Mouse (Mus musculus) embryonic facial prominence, embryonic 11.5 days (tissue): ENCODE measurements at regions not wholly inside any gene's neighbourhood (a gene's known extent, or its start where the extent isn't known, plus 50 kb on each side); places are given as distances from the start of the nearest gene placed in this dataset.
A peak's percentile ranks its signal among the peaks of the same experiment; 100 is the strongest.

Experiments used
- ATAC-seq: fragments of 200-750 bp; cut with Nextera tagmentation; replicated peaks from 2 replicates; pipeline ENCODE4 v1.8.0; 2017; ENCODE audit warnings: low read depth; ENCODE audit not compliant: insufficient number of reproducible peaks, low FRiP score, low TSS enrichment
- DNase-seq: peaks from one replicate; pipeline ENCODE4 v3.0.0-alpha.2; 2015; ENCODE audit warnings: low spot score
- H3K27ac ChIP-seq: fragments of 300-500 bp; sonication (generic); replicated peaks from 2 replicates; pipeline ENCODE4 v1.5.1; 2014; ENCODE audit warnings: mild to moderate bottlenecking, low read depth, low read length, control low read depth
- H3K27me3 ChIP-seq: fragments of 300-500 bp; sonication (generic); 2 replicates; pipeline ENCODE4 v1.6.1; 2014; ENCODE audit warnings: mild to moderate bottlenecking, low read length, moderate library complexity, mixed read lengths; ENCODE audit not compliant: control insufficient read depth, insufficient read depth
- H3K36me3 ChIP-seq: fragments of 300-500 bp; sonication (generic); replicated peaks from 2 replicates; pipeline ENCODE4 v1.6.1; 2014; ENCODE audit warnings: low read depth, mild to moderate bottlenecking, low read length, moderate library complexity, mixed read lengths; ENCODE audit not compliant: control insufficient read depth, insufficient read depth
- H3K4me1 ChIP-seq: fragments of 300-500 bp; sonication (generic); 2 replicates; pipeline ENCODE4 v1.6.1; 2014; ENCODE audit warnings: low read length, mixed read lengths; ENCODE audit not compliant: control insufficient read depth, insufficient read depth
- H3K4me2 ChIP-seq: fragments of 300-500 bp; sonication (generic); 2 replicates; pipeline ENCODE4 v1.6.1; 2014; ENCODE audit warnings: low read depth, mild to moderate bottlenecking, control low read depth, low read length, moderate library complexity
- H3K4me3 ChIP-seq: fragments of 300-500 bp; sonication (generic); 2 replicates; pipeline ENCODE4 v1.5.1; 2014; ENCODE audit warnings: low read depth, low read length, control low read depth
- H3K9ac ChIP-seq: fragments of 300-500 bp; sonication (generic); replicated peaks from 2 replicates; pipeline ENCODE4 v1.6.1; 2014; ENCODE audit warnings: mild to moderate bottlenecking, control low read depth, low read length
- H3K9me3 ChIP-seq: fragments of 300-500 bp; sonication (generic); replicated peaks from 2 replicates; pipeline ENCODE4 v1.6.1; 2016; ENCODE audit warnings: mild to moderate bottlenecking, low read length, inconsistent platforms, mixed read lengths; ENCODE audit not compliant: control insufficient read depth
- WGBS: fragments of 180-500 bp; shearing (Covaris S2); extraction: QIAGEN DNeasy Blood & Tissue Kit; methylation state at CpG from one replicate; pipeline ENCODE4 v1.1.7; 2014; 5-methylcytosine and 5-hydroxymethylcytosine counted together

GRCm38 (mm10) chr14:97586962-97587361 is 582.6 kb downstream of the Dach1 start:
- Histone ChIP-seq H3K4me2 (no peak overlapping the region), H3K4me1 (no peaks in the 10 kb centered on the region), H3K9ac (no peak overlapping the region), H3K4me3 (no peak overlapping the region), H3K27ac (no peak overlapping the region), H3K27me3 (no peaks in the 10 kb centered on the region), H3K9me3 (no peaks in the 10 kb centered on the region), H3K36me3 (no peaks in the 10 kb centered on the region)
- WGBS = 25% methylated on average over 4 of the region's 4 CpGs
- DNase-seq (peak; percentile 65), ATAC-seq (peak; percentile 87)

- no peak overlapping the region for H3K4me3 ChIP-seq
- H3K4me2 ChIP-seq = no peak overlapping the region
- no peaks in the 10 kb centered on the region for H3K4me1 ChIP-seq
- no peaks in the 10 kb centered on the region for H3K9me3 ChIP-seq
- no peak overlapping the region for H3K27ac ChIP-seq
- ATAC-seq = no peak
- no peak overlapping the region for H3K9ac ChIP-seq
- 80% methylated on average over 1 of the region's 1 CpGs for WGBS
- no peaks in the 10 kb centered on the region for H3K27me3 ChIP-seq
- no peak for DNase-seq
- no peaks in the 10 kb centered on the region for H3K36me3 ChIP-seq
Measured at GRCm38 (mm10) chr14:97570274-97570673, 599.3 kb downstream of the Dach1 start.

GRCm38 (mm10) chr14:97560121-97560907 is 609.3 kb downstream of the Dach1 start:
- Histone ChIP-seq H3K27me3 (no peaks in the 10 kb centered on the region), H3K9ac (no peak overlapping the region), H3K9me3 (no peaks in the 10 kb centered on the region), H3K4me1 (no peaks in the 10 kb centered on the region), H3K4me3 (no peak overlapping the region), H3K4me2 (no peak overlapping the region), H3K36me3 (no peaks in the 10 kb centered on the region), H3K27ac (no peak overlapping the region)
- no peak for ATAC-seq
- DNase-seq = peak; percentile 30
- 41% methylated on average over 7 of the region's 7 CpGs for WGBS

- H3K27me3 ChIP-seq = no peaks in the 10 kb centered on the region
- 0% methylated on average over 1 of the region's 1 CpGs for WGBS
- no peak overlapping the region for H3K4me2 ChIP-seq
- H3K27ac ChIP-seq = no peak overlapping the region
- H3K4me3 ChIP-seq = no peak overlapping the region
- no peaks in the 10 kb centered on the region for H3K9me3 ChIP-seq
- H3K4me1 ChIP-seq = no peaks in the 10 kb centered on the region
- ATAC-seq = no peak
- DNase-seq = peak; percentile 48
- H3K9ac ChIP-seq = no peak overlapping the region
- H3K36me3 ChIP-seq = no peaks in the 10 kb centered on the region
Measured at GRCm38 (mm10) chr14:97559559-97559958, 610.0 kb downstream of the Dach1 start.

- DNase-seq (no peak), ATAC-seq (no peak)
- Histone ChIP-seq H3K4me2 (no peak overlapping the region), H3K9me3 (no peaks in the 10 kb centered on the region), H3K27ac (no peak overlapping the region), H3K9ac (no peak overlapping the region), H3K36me3 (no peaks in the 10 kb centered on the region), H3K4me3 (no peak overlapping the region), H3K27me3 (no peaks in the 10 kb centered on the region), H3K4me1 (no peaks in the 10 kb centered on the region)
- 84% methylated on average over 2 of the region's 2 CpGs for WGBS
Measured at GRCm38 (mm10) chr14:97558289-97558688, 611.3 kb downstream of the Dach1 start.

GRCm38 (mm10) chr14:97557888-97558287 is 611.7 kb downstream of the Dach1 start:
- WGBS = 77% methylated on average over 1 of the region's 1 CpGs
- Histone ChIP-seq H3K4me1 (no peaks in the 10 kb centered on the region), H3K4me3 (no peak overlapping the region), H3K4me2 (no peak overlapping the region), H3K36me3 (no peaks in the 10 kb centered on the region), H3K27me3 (no peaks in the 10 kb centered on the region), H3K9ac (no peak overlapping the region), H3K9me3 (no peaks in the 10 kb centered on the region), H3K27ac (no peak overlapping the region)
- ATAC-seq (no peak), DNase-seq (no peak)

GRCm38 (mm10) chr14:97546276-97546675 is 623.3 kb downstream of the Dach1 start:
- WGBS = 89% methylated on average over 4 of the region's 4 CpGs
- DNase-seq (no peak), ATAC-seq (no peak)
- Histone ChIP-seq H3K9me3 (no peaks in the 10 kb centered on the region), H3K27ac (no peak overlapping the region), H3K36me3 (no peaks in the 10 kb centered on the region), H3K4me3 (no peak overlapping the region), H3K4me2 (no peak overlapping the region), H3K9ac (no peak overlapping the region), H3K4me1 (no peaks in the 10 kb centered on the region), H3K27me3 (no peaks in the 10 kb centered on the region)

GRCm38 (mm10) chr14:97544307-97544706 is 625.3 kb downstream of the Dach1 start:
- no peak for ATAC-seq
- no peak overlapping the region for H3K27ac ChIP-seq
- H3K9me3 ChIP-seq = no peaks in the 10 kb centered on the region
- no peak overlapping the region for H3K4me2 ChIP-seq
- no peaks in the 10 kb centered on the region for H3K27me3 ChIP-seq
- H3K36me3 ChIP-seq = no peaks in the 10 kb centered on the region
- no peaks in the 10 kb centered on the region for H3K4me1 ChIP-seq
- 61% methylated on average over 6 of the region's 6 CpGs for WGBS
- no peak overlapping the region for H3K9ac ChIP-seq
- no peak overlapping the region for H3K4me3 ChIP-seq
- peak; percentile 25 for DNase-seq
